Mouse (Mus musculus) midbrain, embryonic 13.5 days (tissue): ENCODE measurements around the gene Ubr4. TPM values are rescaled to one million over a fixed set of nuclear protein-coding genes. Genes with fewer than 3 reads are reported as not detected.

Experiments used
- ATAC-seq: fragments of 200-750 bp; cut with Nextera tagmentation; 2 replicates; pipeline ENCODE4 v1.8.0; 2017; ENCODE audit warnings: mild to moderate bottlenecking, moderate TSS enrichment, moderate library complexity
- H3K27ac ChIP-seq: fragments of 300-500 bp; sonication (generic); 2 replicates; pipeline ENCODE4 v1.5.1; 2015; ENCODE audit warnings: inconsistent platforms, mild to moderate bottlenecking, moderate library complexity
- H3K27me3 ChIP-seq: fragments of 300-500 bp; sonication (generic); 2 replicates; pipeline ENCODE4 v1.6.1; 2015; ENCODE audit warnings: mild to moderate bottlenecking, inconsistent platforms
- H3K36me3 ChIP-seq: fragments of 300-500 bp; sonication (generic); 2 replicates; pipeline ENCODE4 v1.6.1; 2015; ENCODE audit warnings: mild to moderate bottlenecking, inconsistent platforms
- H3K4me1 ChIP-seq: fragments of 300-500 bp; sonication (generic); replicated peaks from 2 replicates; pipeline ENCODE4 v1.6.1; 2015; ENCODE audit warnings: inconsistent platforms
- H3K4me2 ChIP-seq: fragments of 300-500 bp; sonication (generic); replicated peaks from 2 replicates; pipeline ENCODE4 v1.6.1; 2015; ENCODE audit warnings: moderate library complexity, mild to moderate bottlenecking, inconsistent platforms
- H3K4me3 ChIP-seq: fragments of 300-500 bp; sonication (generic); replicated peaks from 2 replicates; pipeline ENCODE4 v1.5.1; 2015; ENCODE audit warnings: mild to moderate bottlenecking, inconsistent platforms
- H3K9ac ChIP-seq: fragments of 300-500 bp; sonication (generic); replicated peaks from 2 replicates; pipeline ENCODE4 v1.6.1; 2015; ENCODE audit warnings: mild to moderate bottlenecking, inconsistent platforms
- H3K9me3 ChIP-seq: fragments of 300-500 bp; sonication (generic); 2 replicates; pipeline ENCODE4 v1.6.1; 2016; ENCODE audit warnings: mild to moderate bottlenecking, inconsistent platforms
- WGBS: fragments of 180-500 bp; shearing (Covaris S2); methylation state at CpG from one replicate; pipeline ENCODE4 v1.1.7; 2015; 5-methylcytosine and 5-hydroxymethylcytosine counted together
- polyA plus RNA-seq: library from polyadenylated mRNA; unstranded; fragments of >200 nt; fragmentation: Nextera tagmentation; extraction: Ambion mirVana; gene quantifications from 2 replicates; pipeline ENCODE4 v1.2.1, GENCODE M21; 2015

The Ubr4 gene
- polyA plus RNA-seq, 1 experiment from 2014 or later = 85.2 TPM

- Histone ChIP-seq H3K36me3 (peaks cover 99% of the 10 kb centered on the region), H3K9me3 (no peaks in the 10 kb centered on the region), H3K4me2 (no peak overlapping the region), H3K27me3 (no peaks in the 10 kb centered on the region), H3K27ac (no peak overlapping the region), H3K9ac (no peak overlapping the region), H3K4me3 (no peak overlapping the region), H3K4me1 (no peaks in the 10 kb centered on the region)
- WGBS = 89% methylated on average over 16 of the region's 16 CpGs
- peak; percentile 71 for ATAC-seq
Observed at GRCm38 (mm10) chr4:139476663-139477625, 124.5 kb downstream of the Ubr4 start.

- peaks cover 99% of the 10 kb centered on the region for H3K36me3 ChIP-seq
- H3K4me1 ChIP-seq = no peaks in the 10 kb centered on the region
- H3K4me3 ChIP-seq = no peak overlapping the region
- WGBS = 84% methylated on average over 2 of the region's 2 CpGs
- ATAC-seq = no peak
- H3K4me2 ChIP-seq = no peak overlapping the region
- H3K9me3 ChIP-seq = no peaks in the 10 kb centered on the region
- H3K9ac ChIP-seq = no peak overlapping the region
- no peaks in the 10 kb centered on the region for H3K27me3 ChIP-seq
- H3K27ac ChIP-seq = no peak overlapping the region
Observed at GRCm38 (mm10) chr4:139477983-139478382, 125.6 kb downstream of the Ubr4 start.

- Histone ChIP-seq H3K27ac (no peak overlapping the region), H3K27me3 (no peaks in the 10 kb centered on the region), H3K4me1 (no peaks in the 10 kb centered on the region), H3K9me3 (no peaks in the 10 kb centered on the region), H3K4me3 (no peak overlapping the region), H3K9ac (no peak overlapping the region), H3K4me2 (no peak overlapping the region), H3K36me3 (peaks cover 99% of the 10 kb centered on the region)
- 90% methylated on average over 8 of the region's 8 CpGs for whole genome bisulfite sequencing
- no peak for ATAC-seq
Observed at GRCm38 (mm10) chr4:139479176-139479575, 126.8 kb downstream of the Ubr4 start.

GRCm38 (mm10) chr4:139481400-139481799, 129.0 kb downstream of the Ubr4 start:
- 97% methylated on average over 1 of the region's 1 CpGs for WGBS
- Histone ChIP-seq H3K27ac (no peak overlapping the region), H3K4me1 (no peaks in the 10 kb centered on the region), H3K4me2 (no peak overlapping the region), H3K9me3 (no peaks in the 10 kb centered on the region), H3K4me3 (no peak overlapping the region), H3K27me3 (no peaks in the 10 kb centered on the region), H3K9ac (no peak overlapping the region), H3K36me3 (peaks cover 98% of the 10 kb centered on the region)
- ATAC-seq = no peak

- H3K9me3 ChIP-seq = no peaks in the 10 kb centered on the region
- no peak overlapping the region for H3K4me3 ChIP-seq
- H3K4me1 ChIP-seq = no peaks in the 10 kb centered on the region
- no peak overlapping the region for H3K4me2 ChIP-seq
- no peak overlapping the region for H3K9ac ChIP-seq
- no peaks in the 10 kb centered on the region for H3K27me3 ChIP-seq
- no peak overlapping the region for H3K27ac ChIP-seq
- 89% methylated on average over 8 of the region's 8 CpGs for WGBS
- H3K36me3 ChIP-seq = peaks cover 99% of the 10 kb centered on the region
- ATAC-seq = no peak
Observed at GRCm38 (mm10) chr4:139483461-139484105, 131.2 kb downstream of the Ubr4 start.

- Histone ChIP-seq H3K4me2 (no peak overlapping the region), H3K9ac (no peak overlapping the region), H3K9me3 (no peaks in the 10 kb centered on the region), H3K4me3 (no peak overlapping the region), H3K4me1 (no peaks in the 10 kb centered on the region), H3K27ac (no peak overlapping the region), H3K36me3 (peaks cover 99% of the 10 kb centered on the region), H3K27me3 (no peaks in the 10 kb centered on the region)
- 62% methylated on average over 7 of the region's 7 CpGs for WGBS
- no peak for ATAC-seq
Observed at GRCm38 (mm10) chr4:139484496-139484895, 132.1 kb downstream of the Ubr4 start.

- Histone ChIP-seq H3K9me3 (no peaks in the 10 kb centered on the region), H3K4me3 (no peak overlapping the region), H3K9ac (no peak overlapping the region), H3K4me2 (no peak overlapping the region), H3K4me1 (no peaks in the 10 kb centered on the region), H3K27me3 (no peaks in the 10 kb centered on the region), H3K36me3 (peaks cover 99% of the 10 kb centered on the region), H3K27ac (peak overlapping the region; percentile 35; the same call in 1 of the 2 replicates)
- WGBS = 31% methylated on average over 10 of the region's 10 CpGs
- ATAC-seq = 0 out of 2 replicates have a peak, but pooled peaks have one; percentile 48
Observed at GRCm38 (mm10) chr4:139487085-139487484, 134.7 kb downstream of the Ubr4 start.

- no peak for ATAC-seq
- Histone ChIP-seq H3K4me3 (no peak overlapping the region), H3K36me3 (peaks cover 88% of the 10 kb centered on the region), H3K4me2 (no peak overlapping the region), H3K9ac (no peak overlapping the region), H3K27me3 (no peaks in the 10 kb centered on the region), H3K9me3 (no peaks in the 10 kb centered on the region), H3K27ac (no peak overlapping the region), H3K4me1 (no peaks in the 10 kb centered on the region)
- 94% methylated on average over 5 of the region's 5 CpGs for WGBS
Observed at GRCm38 (mm10) chr4:139488325-139488724, 135.9 kb downstream of the Ubr4 start.

GRCm38 (mm10) chr4:139489946-139490345, 137.5 kb downstream of the Ubr4 start:
- 89% methylated on average over 1 of the region's 1 CpGs for WGBS
- H3K4me1 ChIP-seq = no peaks in the 10 kb centered on the region
- ATAC-seq = no peak
- H3K36me3 ChIP-seq = peaks cover 72% of the 10 kb centered on the region
- no peak overlapping the region for H3K4me2 ChIP-seq
- no peaks in the 10 kb centered on the region for H3K27me3 ChIP-seq
- no peaks in the 10 kb centered on the region for H3K9me3 ChIP-seq
- no peak overlapping the region for H3K27ac ChIP-seq
- 0 out of 2 replicates have a peak overlapping the region, but pooled peaks have one; percentile 3 for H3K9ac ChIP-seq
- no peak overlapping the region for H3K4me3 ChIP-seq

- Histone ChIP-seq H3K27me3 (no peaks in the 10 kb centered on the region), H3K9me3 (no peaks in the 10 kb centered on the region), H3K4me3 (no peak overlapping the region), H3K9ac (no peak overlapping the region), H3K36me3 (peaks cover 66% of the 10 kb centered on the region), H3K4me1 (no peaks in the 10 kb centered on the region), H3K4me2 (no peak overlapping the region), H3K27ac (no peak overlapping the region)
- 85% methylated on average over 11 of the region's 11 CpGs for WGBS
- ATAC-seq = no peak
Observed at GRCm38 (mm10) chr4:139490413-139491055, 138.1 kb downstream of the Ubr4 start.

- ATAC-seq = no peak
- no peak overlapping the region for H3K4me3 ChIP-seq
- H3K9me3 ChIP-seq = no peaks in the 10 kb centered on the region
- H3K27ac ChIP-seq = no peak overlapping the region
- no peak overlapping the region for H3K9ac ChIP-seq
- peaks cover 56% of the 10 kb centered on the region for H3K36me3 ChIP-seq
- no peak overlapping the region for H3K4me2 ChIP-seq
- 95% methylated on average over 5 of the region's 5 CpGs for WGBS
- H3K4me1 ChIP-seq = no peaks in the 10 kb centered on the region
- H3K27me3 ChIP-seq = no peaks in the 10 kb centered on the region
Observed at GRCm38 (mm10) chr4:139491541-139492170, 139.2 kb downstream of the Ubr4 start.
